In the genomic region with DNA sequence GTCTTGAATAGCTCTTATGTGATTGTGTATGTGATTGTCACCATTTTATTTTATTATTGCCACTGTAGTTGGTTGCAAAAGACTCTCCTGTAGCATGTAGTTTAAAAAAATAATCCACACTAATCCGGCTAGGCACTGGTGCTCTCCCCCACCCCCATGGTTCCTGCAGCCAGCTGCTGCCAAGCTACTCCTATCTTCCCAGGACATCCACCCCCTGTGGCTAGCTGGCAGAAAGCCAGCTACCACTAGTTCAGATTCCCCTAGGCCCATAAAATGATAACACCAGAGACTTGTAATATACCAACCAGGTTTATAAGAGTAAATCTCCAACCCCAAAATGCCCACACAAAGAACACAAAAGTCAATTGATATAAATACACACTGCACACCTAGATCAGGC, we compare ENCODE assay signal across 1 mouse cellular context.
TF ChIP-seq lines count a peak whose summit lies in the region.

No protein-coding gene starts in this region.

TF ChIP-seq in MEL, 35 proteins besides CTCF, POLR2A, EP300 and RAD21:
- TF ChIP-seq GATA1 (IDR thresholded peaks at IDR 0.05; ENCODE audit: low read depth, low read length), result peak; percentile 83
- TF ChIP-seq ZC3H11A (IDR thresholded peaks at IDR 0.05; ENCODE audit: low read depth, low read length), result no peak
- no peak for TF ChIP-seq KAT2A (conservative IDR thresholded peaks at IDR 0.05; ENCODE audit: low read depth, low read length)
- peak; percentile 89 for TF ChIP-seq TCF12 (IDR thresholded peaks at IDR 0.05; ENCODE audit: low read depth, low read length)
- 0 out of 2 replicates have a peak, but pooled peaks have one; percentile 39 for TF ChIP-seq ZNF384 (IDR thresholded peaks at IDR 0.05; ENCODE audit: low read depth, low read length)
- peak; percentile 13; the same call in 1 of the 2 replicates for TF ChIP-seq SIN3A (IDR thresholded peaks at IDR 0.05; ENCODE audit: low read length)
- peak; percentile 98 for TF ChIP-seq RCOR1 (IDR thresholded peaks at IDR 0.05; ENCODE audit: low read depth, low read length)
- TF ChIP-seq USF1 (IDR thresholded peaks at IDR 0.05; ENCODE audit: low read depth, low read length), result no peak
- peak; percentile 88 for TF ChIP-seq ETS1 (IDR thresholded peaks at IDR 0.05; ENCODE audit: low read depth, low read length)
- TF ChIP-seq MAFK (IDR thresholded peaks at IDR 0.05; ENCODE audit: borderline replicate concordance, low read depth, low read length), result peak; percentile 59; the same call in 1 of the 2 replicates
- peak; percentile 14; the same call in 1 of the 2 replicates for TF ChIP-seq TAL1 (IDR thresholded peaks at IDR 0.05; ENCODE audit: low read length)
